Mouse (Mus musculus): Measurements from ENCODE around the gene Mmrn2. TPM values are rescaled to one million over a fixed set of nuclear protein-coding genes. Genes with fewer than 3 reads are reported as not detected.

Mmrn2 gene
- total and polyA plus RNA-seq, 3 experiments, result 0.03 to 0.08 TPM; not detected in 1

GRCm38 (mm10) chr14:34353326-34353725 is 21.9 kb upstream of the Mmrn2 start:
- H3K27ac ChIP-seq (ENCODE audit: control insufficient read depth, low read depth, low read length), result no peak overlapping the region
- H3K27me3 ChIP-seq (ENCODE audit: control insufficient read depth in 1 of 2, insufficient read depth in 2 of 2, low read length in 2 of 2), result no peaks in the 10 kb centered on the region
- no peak overlapping the region for H3K4me3 ChIP-seq (ENCODE audit: control insufficient read depth in 1 of 2, insufficient read depth in 1 of 2, low read depth in 2 of 2, low read length in 2 of 2)
- H3K9ac ChIP-seq (ENCODE audit: control insufficient read depth, low read depth, low read length, poor library complexity, severe bottlenecking), result no peak overlapping the region
- no peak for DNase-seq (ENCODE audit: low read depth, low spot score)
- H3K36me3 ChIP-seq (ENCODE audit: control insufficient read depth in 1 of 2, insufficient read depth in 2 of 2, low read length in 2 of 2), result no peaks in the 10 kb centered on the region
- peaks cover 3 to 4% of the 10 kb centered on the region in 2 experiments; a peak in 2 of 4 replicates for H3K4me1 ChIP-seq (ENCODE audit: control insufficient read depth in 1 of 2, insufficient read depth in 2 of 2, low read length in 2 of 2)
- H3K9me3 ChIP-seq (replicated peaks; ENCODE audit: insufficient read depth, low read length), result no peaks in the 10 kb centered on the region
- TF ChIP-seq JUND (IDR thresholded peaks at IDR 0.05; ENCODE audit: low read depth, low read length) (no peak), ZC3H11A (IDR thresholded peaks at IDR 0.05; ENCODE audit: low read depth, low read length) (no peak), ZKSCAN1 (IDR thresholded peaks at IDR 0.05; ENCODE audit: low read depth, low read length) (no peak), ETS1 (IDR thresholded peaks at IDR 0.05; ENCODE audit: low read depth, low read length) (peak; percentile 49; the same call in 1 of the 2 replicates)
- H3K79me2 ChIP-seq (ENCODE audit: control insufficient read depth, insufficient read depth, low read length, poor library complexity), result no peaks in the 10 kb centered on the region

DNA sequence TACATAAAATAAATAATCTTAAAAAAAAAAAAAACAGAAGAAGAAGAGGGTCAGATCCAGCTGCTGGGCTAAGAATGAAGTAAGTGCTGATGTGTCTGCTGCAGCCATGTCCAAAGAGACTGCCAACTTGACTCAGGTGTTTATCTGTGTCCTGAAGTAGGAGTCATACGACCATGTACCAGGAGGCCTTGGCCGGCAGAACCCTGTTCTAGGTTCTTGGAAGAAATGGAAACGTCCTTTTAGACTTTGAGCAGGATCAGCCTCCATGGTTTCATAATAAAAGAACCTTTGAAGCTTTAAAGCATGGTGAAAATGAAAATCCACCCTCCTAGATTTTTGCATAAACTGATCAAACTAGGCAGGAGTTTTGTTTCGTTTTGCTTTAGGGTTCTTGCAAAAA is 20.8 kb upstream of the Mmrn2 start:
- H3K79me2 ChIP-seq (ENCODE audit: control insufficient read depth, insufficient read depth, low read length, poor library complexity), result no peaks in the 10 kb centered on the region
- TF ChIP-seq POLR2AphosphoS5 (IDR thresholded peaks at IDR 0.05; ENCODE audit: borderline replicate concordance, low read depth, low read length) (no peak), MYC (IDR thresholded peaks at IDR 0.05; ENCODE audit: low read depth, low read length) (no peak), ZKSCAN1 (IDR thresholded peaks at IDR 0.05; ENCODE audit: low read depth, low read length) (no peak), BHLHE40 (IDR thresholded peaks at IDR 0.05; ENCODE audit: borderline replicate concordance, low read depth, low read length) (no peak), GATA1 (IDR thresholded peaks at IDR 0.05; ENCODE audit: low read depth, low read length) (no peak), HCFC1 (IDR thresholded peaks at IDR 0.05; ENCODE audit: low read depth, low read length) (no peak), CHD2 (IDR thresholded peaks at IDR 0.05; ENCODE audit: low read length) (no peak), USF1 (IDR thresholded peaks at IDR 0.05; ENCODE audit: low read depth, low read length) (no peak)
- no peaks in the 10 kb centered on the region for H3K36me3 ChIP-seq (ENCODE audit: control insufficient read depth in 1 of 2, insufficient read depth in 2 of 2, low read length in 2 of 2)
- no peak overlapping the region for H3K9ac ChIP-seq (ENCODE audit: control insufficient read depth, low read depth, low read length, poor library complexity, severe bottlenecking)
- peaks cover 3 to 4% of the 10 kb centered on the region in 2 experiments; a peak in 2 of 4 replicates for H3K4me1 ChIP-seq (ENCODE audit: control insufficient read depth in 1 of 2, insufficient read depth in 2 of 2, low read length in 2 of 2)
- H3K27me3 ChIP-seq (ENCODE audit: control insufficient read depth in 1 of 2, insufficient read depth in 2 of 2, low read length in 2 of 2), result no peaks in the 10 kb centered on the region
- no peaks in the 10 kb centered on the region for H3K9me3 ChIP-seq (replicated peaks; ENCODE audit: insufficient read depth, low read length)
- H3K27ac ChIP-seq (ENCODE audit: control insufficient read depth, low read depth, low read length), result no peak overlapping the region
- no peak overlapping the region for H3K4me3 ChIP-seq (ENCODE audit: control insufficient read depth in 1 of 2, insufficient read depth in 1 of 2, low read depth in 2 of 2, low read length in 2 of 2)
- DNase-seq (ENCODE audit: low read depth, low spot score), result no peak

DNA sequence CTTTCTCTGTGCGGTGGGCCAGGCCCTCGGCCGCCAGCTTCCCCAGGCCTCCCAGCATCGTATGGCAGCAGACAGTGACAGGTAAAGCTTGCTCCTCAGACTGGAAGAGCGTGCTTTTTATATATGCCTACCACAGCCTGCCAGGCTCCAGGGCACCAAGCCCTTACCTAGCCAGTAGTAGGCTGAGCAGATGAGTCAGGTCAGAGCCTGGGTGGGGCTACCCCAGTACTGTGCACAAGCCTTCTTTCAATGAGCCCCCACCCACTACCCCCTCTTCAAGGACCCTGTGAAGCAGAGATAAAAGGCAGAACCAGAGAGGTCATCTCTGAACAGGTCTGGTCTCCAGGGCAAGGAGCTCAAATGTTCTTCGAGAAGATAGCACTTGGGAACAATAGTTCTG is 20.0 kb upstream of the Mmrn2 start, which contains the start of gene Fam25c:
TSS of gene Fam25c (minus strand) at position 133 of the 400 bp plus-strand sequence.
- no peak within 1 kb of the TSS for H3K27ac ChIP-seq (ENCODE audit: control insufficient read depth, low read depth, low read length)
- H3K9ac ChIP-seq (ENCODE audit: control insufficient read depth, low read depth, low read length, poor library complexity, severe bottlenecking), result no peak within 1 kb of the TSS
- no peaks in the 10 kb centered on the region for H3K36me3 ChIP-seq (ENCODE audit: control insufficient read depth in 1 of 2, insufficient read depth in 2 of 2, low read length in 2 of 2)
- no peak within 1 kb of the TSS for H3K4me3 ChIP-seq (ENCODE audit: control insufficient read depth in 1 of 2, insufficient read depth in 1 of 2, low read depth in 2 of 2, low read length in 2 of 2)
- no peak for DNase-seq (ENCODE audit: low read depth, low spot score)
- H3K79me2 ChIP-seq (ENCODE audit: control insufficient read depth, insufficient read depth, low read length, poor library complexity), result no peaks in the 10 kb centered on the region
- no peaks in the 10 kb centered on the region for H3K27me3 ChIP-seq (ENCODE audit: control insufficient read depth in 1 of 2, insufficient read depth in 2 of 2, low read length in 2 of 2)
- H3K4me1 ChIP-seq (ENCODE audit: control insufficient read depth in 1 of 2, insufficient read depth in 2 of 2, low read length in 2 of 2), result peaks cover 3 to 4% of the 10 kb centered on the region in 2 experiments; a peak in 2 of 4 replicates
- H3K9me3 ChIP-seq (replicated peaks; ENCODE audit: insufficient read depth, low read length), result no peaks in the 10 kb centered on the region
- no peak for TF ChIP-seq RAD21 (IDR thresholded peaks at IDR 0.05; ENCODE audit: low read depth, low read length)
